ENCODE assay signal across 9 mouse cellular contexts in the genomic region with DNA sequence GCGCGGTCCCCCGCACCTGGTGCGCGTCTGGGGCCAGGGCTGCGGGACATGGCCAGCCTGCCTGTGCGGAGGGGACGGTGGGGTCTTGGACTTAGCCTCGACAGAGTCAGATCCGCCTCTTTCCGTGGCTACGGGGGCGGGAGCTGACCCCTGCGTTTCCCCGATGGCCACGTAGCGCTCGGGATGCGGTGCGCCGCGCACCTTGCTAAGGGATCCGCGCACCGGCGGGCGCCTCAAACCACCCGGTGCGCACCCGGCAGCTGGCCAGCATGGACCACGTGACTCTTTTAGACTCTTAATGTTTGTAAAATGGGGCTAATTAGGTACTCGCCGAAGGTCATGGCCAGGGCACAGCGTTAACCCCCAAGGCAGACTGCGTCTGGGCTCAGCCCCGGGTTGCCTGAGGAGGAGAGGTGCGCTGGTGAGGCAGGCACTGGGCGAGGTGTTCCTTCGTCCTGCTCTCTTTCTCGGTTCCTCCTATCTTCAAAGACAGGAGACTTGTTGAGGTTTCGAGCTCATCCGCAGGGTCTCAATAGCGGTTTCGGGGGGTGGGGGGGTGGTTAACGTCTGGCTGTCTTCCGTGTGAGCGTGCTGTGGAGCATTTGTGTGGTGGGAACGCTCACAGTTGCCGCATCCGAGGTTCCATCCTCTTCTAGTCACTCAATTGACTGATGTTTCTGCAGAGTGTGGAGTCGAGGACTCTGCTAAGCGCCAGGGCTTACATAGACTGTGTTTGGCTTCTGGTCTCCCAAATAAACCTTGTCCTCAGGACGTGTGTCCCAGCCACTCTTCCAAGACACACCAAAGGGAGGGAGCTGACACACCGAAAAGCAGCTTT. TPM values are rescaled to one million over a fixed set of nuclear protein-coding genes. Genes with fewer than 3 reads are reported as not detected.
A peak's percentile ranks its signal among the peaks of the same experiment; 100 is the strongest.
DNase-seq lines count a peak whose midpoint lies in the region; ATAC-seq and TF ChIP-seq lines count a peak whose summit lies in the region.
"Had no signal": no experiment of that assay in that cellular context is flagged by ENCODE, and none has a peak within 500 bp of the region (broad histone marks: within the 10 kb centered on the region; RNA-seq: fewer than 3 reads in every experiment).

No protein-coding gene starts in this region.

- WGBS in embryonic facial prominence, embryonic 15.5 days: 2% methylated on average over 54 of the region's 54 CpGs
- WGBS in hindbrain, embryonic 11.5 days: 3% methylated on average over 51 of the region's 54 CpGs
- WGBS in liver, embryonic 11.5 days: 5% methylated on average over 54 of the region's 54 CpGs

- H3K4me3 ChIP-seq in gastrocnemius, adult 2 months: peak overlapping the region; percentile 74
- H3K4me3 ChIP-seq in embryonic facial prominence, embryonic 15.5 days (replicated peaks): peak overlapping the region; percentile 52
- peak overlapping the region; percentile 50 for H3K4me3 ChIP-seq in hindbrain, embryonic 11.5 days (ENCODE audit: low read depth, low read length)
- H3K4me3 ChIP-seq in liver, embryonic 11.5 days (ENCODE audit: low read depth, low read length): peak overlapping the region; percentile 56
- H3K4me3 ChIP-seq: erythroblast, embryonic 14.5 days had no signal

- H3K9me3 ChIP-seq in embryonic facial prominence, embryonic 15.5 days (replicated peaks): 0 out of 2 replicates have a peak, but pooled peaks cover 6% of the 10 kb centered on the region
- H3K9me3 ChIP-seq in hindbrain, embryonic 11.5 days (ENCODE audit: control insufficient read depth, low read length): no peaks in the 10 kb centered on the region
- H3K9me3 ChIP-seq in liver, embryonic 11.5 days (ENCODE audit: control insufficient read depth, low read length): peaks cover 5% of the 10 kb centered on the region; the same call in 1 of the 2 replicates

- H3K27me3 ChIP-seq in embryonic facial prominence, embryonic 15.5 days: peaks cover 75% of the 10 kb centered on the region
- H3K27me3 ChIP-seq in hindbrain, embryonic 11.5 days (ENCODE audit: control insufficient read depth, insufficient read depth, low read length): peaks cover 46% of the 10 kb centered on the region
- H3K27me3 ChIP-seq in liver, embryonic 11.5 days (replicated peaks; ENCODE audit: control insufficient read depth, insufficient read depth, low read length): peaks cover 46% of the 10 kb centered on the region

- DNase-seq in gastrocnemius, adult 2 months: no peak
- DNase-seq in gastrocnemius, adult 8-10 months (ENCODE audit: low spot score in 2 of 2): no peak
- peak; percentile 39 for DNase-seq in MN1 (ENCODE audit: low spot score)
- peak; percentile 39 for DNase-seq in hindbrain, embryonic 11.5 days (ENCODE audit: low spot score)
- DNase-seq in liver, embryonic 11.5 days (ENCODE audit: low spot score): peak; percentile 41
- peak; percentile 35 to 70 for DNase-seq in right cerebral cortex, adult 2 months (ENCODE audit: low spot score in 2 of 2)
- no peak for DNase-seq in gastrocnemius, postnatal 36 days

- peaks cover 19% of the 10 kb centered on the region for H3K4me1 ChIP-seq in embryonic facial prominence, embryonic 15.5 days
- H3K4me1 ChIP-seq in hindbrain, embryonic 11.5 days (replicated peaks; ENCODE audit: control insufficient read depth, insufficient read depth, low read length): peaks cover 6% of the 10 kb centered on the region
- no peaks in the 10 kb centered on the region for H3K4me1 ChIP-seq in liver, embryonic 11.5 days (replicated peaks; ENCODE audit: control insufficient read depth, insufficient read depth, low read length)

- no peak overlapping the region for H3K9ac ChIP-seq in embryonic facial prominence, embryonic 15.5 days
- H3K9ac ChIP-seq in hindbrain, embryonic 11.5 days (ENCODE audit: low read depth, low read length): peak overlapping the region; percentile 49; the same call in 1 of the 2 replicates
- no peak overlapping the region for H3K9ac ChIP-seq in liver, embryonic 11.5 days (ENCODE audit: low read depth, low read length)

- peak overlapping the region; percentile 97 for H3K4me2 ChIP-seq in embryonic facial prominence, embryonic 15.5 days (replicated peaks)
- peak overlapping the region; percentile 96 for H3K4me2 ChIP-seq in hindbrain, embryonic 11.5 days (replicated peaks; ENCODE audit: low read depth, low read length)
- peak overlapping the region; percentile 74 for H3K4me2 ChIP-seq in liver, embryonic 11.5 days

- no peak for ATAC-seq in embryonic facial prominence, embryonic 15.5 days (ENCODE audit: insufficient number of reproducible peaks, low FRiP score, low TSS enrichment, low read depth)
- ATAC-seq in hindbrain, embryonic 11.5 days (ENCODE audit: low FRiP score): peak; percentile 20; the same call in 1 of the 2 replicates
- ATAC-seq in liver, embryonic 11.5 days (replicated peaks; ENCODE audit: low FRiP score): no peak

- no peaks in the 10 kb centered on the region for H3K36me3 ChIP-seq in embryonic facial prominence, embryonic 15.5 days
- H3K36me3 ChIP-seq in hindbrain, embryonic 11.5 days (ENCODE audit: control insufficient read depth, insufficient read depth, low read length): no peaks in the 10 kb centered on the region
- no peaks in the 10 kb centered on the region for H3K36me3 ChIP-seq in liver, embryonic 11.5 days (ENCODE audit: control insufficient read depth, insufficient read depth, low read length)

- no peak for TF ChIP-seq CTCF in gastrocnemius, adult 2 months (IDR thresholded peaks at IDR 0.05)

- intact Hi-C loops in gastrocnemius, adult 2 months (cut with DNase I): no loop called here
- intact Hi-C loops in gastrocnemius, postnatal 36 days (cut with DNase I): no loop called here

- peak overlapping the region; percentile 29 for H3K27ac ChIP-seq in gastrocnemius, adult 2 months
- H3K27ac ChIP-seq in embryonic facial prominence, embryonic 15.5 days (replicated peaks): no peak overlapping the region
- H3K27ac ChIP-seq in hindbrain, embryonic 11.5 days (ENCODE audit: low read depth, low read length): no peak overlapping the region
- no peak overlapping the region for H3K27ac ChIP-seq in liver, embryonic 11.5 days (ENCODE audit: low read depth, low read length)

RNA-seq across cellular contexts. Expression of a gene that starts 3.2 kb away (rescaled TPM):
- 1 to 10 TPM in 1 of 2 experiments, under 1 TPM in 1; 0.98 to 1.2 TPM for total RNA-seq in gastrocnemius, adult 2 months (2021)
- 1 to 10 TPM in 2 of 4 experiments, under 1 TPM in 2; 0.63 to 2.1 (median 1.1) TPM for total RNA-seq in gastrocnemius, adult 8-10 months (2022)
- 0.63 and 0.84 TPM in 2 replicates for polyA plus RNA-seq in embryonic facial prominence, embryonic 15.5 days (2015; fragmentation: Nextera tagmentation; extraction: Ambion mirVana)
- polyA plus RNA-seq in hindbrain, embryonic 11.5 days (2014; fragmentation: Nextera tagmentation; extraction: Ambion mirVana): 0.25 and 0.66 TPM in 2 replicates
- 0.05 and 0.55 TPM in 2 replicates for polyA plus RNA-seq in liver, embryonic 11.5 days (2014; fragmentation: Nextera tagmentation; extraction: Ambion mirVana)
- total RNA-seq in gastrocnemius, postnatal 36 days (2021): under 1 TPM; 0.74 to 0.96 TPM
- polyA plus RNA-seq: erythroblast, embryonic 14.5 days had no signal

Comparison
In these comparisons a context has a peak if more than half of its experiments do, and no peak if none do; other contexts are left out.
1. DNase-seq: peak in MN1 (single experiment), hindbrain, embryonic 11.5 days (single experiment), liver, embryonic 11.5 days (single experiment) and right cerebral cortex, adult 2 months (2 of 2); none in gastrocnemius, adult 2 months (single experiment), gastrocnemius, adult 8-10 months (0 of 2) and gastrocnemius, postnatal 36 days (0 of 2).
2. Peak in every context shown above with its lines, with median percentiles within 50 percentile points of each other: H3K4me3 ChIP-seq and H3K4me2 ChIP-seq.